Mouse (Mus musculus): ENCODE measurements around the gene Iqca.

DNA sequence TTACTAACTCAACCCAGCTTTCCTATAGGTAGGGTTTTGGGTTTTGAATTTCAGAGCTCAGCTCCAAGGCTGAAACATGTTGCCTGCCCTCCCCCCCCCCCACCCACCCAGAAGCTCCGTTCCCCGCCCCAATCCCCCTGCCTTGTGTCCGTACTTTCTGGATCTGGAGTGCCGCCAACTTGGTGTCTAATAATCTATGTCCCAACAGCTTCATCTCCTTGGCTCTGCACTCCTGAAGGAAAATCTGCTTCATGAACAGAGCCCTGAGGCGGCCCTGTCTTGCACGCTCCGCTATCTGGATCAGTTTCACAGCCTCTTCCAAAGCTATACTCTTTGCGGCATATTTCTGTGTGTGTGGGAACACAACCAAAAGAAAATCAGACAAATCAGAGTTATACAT lies 13.5 kb downstream of the Iqca start:
- TF ChIP-seq CTCF (IDR thresholded peaks at IDR 0.05; ENCODE audit: control insufficient read depth, insufficient read depth, insufficient replicate concordance, low read depth, low read length) (no peak), POLR2A (IDR thresholded peaks at IDR 0.05; ENCODE audit: control insufficient read depth, low read depth, low read length) (no peak)

Measured in testis, adult 2 months (tissue).